Mouse (Mus musculus) erythroid progenitor cell, adult 5-6 weeks (primary cell): ENCODE measurements around the gene Vmn1r197. TPM values are rescaled to one million over a fixed set of nuclear protein-coding genes. Genes with fewer than 3 reads are reported as not detected.
"Not testable (repeated sequence)": the region's sequence is repeated elsewhere in the genome, so short reads cannot be mapped to it uniquely, and the experiment has no call there.

Experiments
- ATAC-seq: replicated peaks from 2 replicates; pipeline ENCODE4 v1.8.0; 2016; ENCODE audit warnings: moderate number of reproducible peaks, mild to moderate bottlenecking, moderate TSS enrichment, inconsistent platforms; ENCODE audit not compliant: poor library complexity, low FRiP score, severe bottlenecking
- total RNA-seq, 2 experiments: library from RNA; stranded (forward) in 1 of 2; stranded (reverse) in 1 of 2; fragments of 150-400 nt in 1 of 2; fragments of 186-747, 209-891 nt in 1 of 2; gene quantifications; 2 replicates each; pipeline versions ENCODE4 v1.2.3 to v1.2.4; 2015 to 2017; ENCODE audit warnings: low replicate concordance in 2 of 2

Vmn1r197 gene
- total RNA-seq (2015; ENCODE audit: low replicate concordance) (not detected in 2 replicates), total RNA-seq (2017; ENCODE audit: low replicate concordance) (not detected in 2 replicates)

- no peak for ATAC-seq
Observed at GRCm38 (mm10) chr13:22324289-22324688, at the start of gene Vmn1r197. TSS of gene Vmn1r197 (plus strand) at chr13:22324589.

- ATAC-seq: no peak
Observed at GRCm38 (mm10) chr13:22284578-22284977, 39.8 kb upstream of the Vmn1r197 start.

GRCm38 (mm10) chr13:22289620-22290019 lies 34.8 kb upstream of the Vmn1r197 start, which contains the start of gene Vmn1r196:
TSS of gene Vmn1r196 (plus strand) at chr13:22289920.
- ATAC-seq: no peak

- ATAC-seq: not testable (repeated sequence)
Observed at GRCm38 (mm10) chr13:22308075-22308474, 16.3 kb upstream of the Vmn1r197 start.

- no peak for ATAC-seq
Observed at GRCm38 (mm10) chr13:22315361-22315760, 9.0 kb upstream of the Vmn1r197 start.

GRCm38 (mm10) chr13:22317366-22317765 lies 7.0 kb upstream of the Vmn1r197 start:
- ATAC-seq: no peak

- no peak for ATAC-seq
Observed at GRCm38 (mm10) chr13:22320091-22320490, 4.3 kb upstream of the Vmn1r197 start.

- no peak for ATAC-seq
Observed at GRCm38 (mm10) chr13:22333269-22333668, 8.9 kb downstream of the Vmn1r197 start.

- no peak for ATAC-seq
Observed at GRCm38 (mm10) chr13:22335565-22335964, 11.2 kb downstream of the Vmn1r197 start.

GRCm38 (mm10) chr13:22350064-22350463 lies 25.7 kb downstream of the Vmn1r197 start, which contains the start of gene Vmn1r198:
TSS of gene Vmn1r198 (plus strand) at chr13:22350364.
- no peak for ATAC-seq

GRCm38 (mm10) chr13:22350813-22351212 lies 26.4 kb downstream of the Vmn1r197 start:
- ATAC-seq: no peak

GRCm38 (mm10) chr13:22379518-22379917 lies 55.1 kb downstream of the Vmn1r197 start, which contains the start of gene Vmn1r199:
TSS of gene Vmn1r199 (plus strand) at chr13:22379818.
- no peak for ATAC-seq

- ATAC-seq: not testable (repeated sequence)
Observed at GRCm38 (mm10) chr13:22381128-22381527, 56.7 kb downstream of the Vmn1r197 start.

Other genes with a start within 250 kb of the Vmn1r197 start
- gene Vmn1r188, start 240.1 kb upstream of the Vmn1r197 start, total RNA-seq (2015; ENCODE audit: low replicate concordance): not detected in 2 replicates
- 0.26 TPM in 1 of 2 replicates, not detected in the other for gene Vmn1r188, start 240.1 kb upstream of the Vmn1r197 start, total RNA-seq (2017; ENCODE audit: low replicate concordance)
- gene Vmn1r189, start 218.8 kb upstream of the Vmn1r197 start, total RNA-seq (2015; ENCODE audit: low replicate concordance): 0.36 TPM in 1 of 2 replicates, not detected in the other
- not detected in 2 replicates for gene Vmn1r189, start 218.8 kb upstream of the Vmn1r197 start, total RNA-seq (2017; ENCODE audit: low replicate concordance)
- not detected in 2 replicates for gene Vmn1r191, start 140.6 kb upstream of the Vmn1r197 start, total RNA-seq (2015; ENCODE audit: low replicate concordance)
- not detected in 2 replicates for gene Vmn1r191, start 140.6 kb upstream of the Vmn1r197 start, total RNA-seq (2017; ENCODE audit: low replicate concordance)
- not detected in 2 replicates for gene Vmn1r192, start 133.4 kb upstream of the Vmn1r197 start, total RNA-seq (2015; ENCODE audit: low replicate concordance)
- gene Vmn1r192, start 133.4 kb upstream of the Vmn1r197 start, total RNA-seq (2017; ENCODE audit: low replicate concordance): not detected in 2 replicates
- not detected in 2 replicates for gene Vmn1r193, start 101.4 kb upstream of the Vmn1r197 start, total RNA-seq (2015; ENCODE audit: low replicate concordance)
- not detected in 2 replicates for gene Vmn1r193, start 101.4 kb upstream of the Vmn1r197 start, total RNA-seq (2017; ENCODE audit: low replicate concordance)
- gene Vmn1r194, start 80.4 kb upstream of the Vmn1r197 start, total RNA-seq (2015; ENCODE audit: low replicate concordance): not detected in 2 replicates
- not detected in 2 replicates for gene Vmn1r194, start 80.4 kb upstream of the Vmn1r197 start, total RNA-seq (2017; ENCODE audit: low replicate concordance)
- not detected in 2 replicates for gene Vmn1r195, start 54.1 kb upstream of the Vmn1r197 start, total RNA-seq (2015; ENCODE audit: low replicate concordance)
- gene Vmn1r195, start 54.1 kb upstream of the Vmn1r197 start, total RNA-seq (2017; ENCODE audit: low replicate concordance): not detected in 2 replicates
- gene Vmn1r196, start 34.7 kb upstream of the Vmn1r197 start, total RNA-seq (2015; ENCODE audit: low replicate concordance): not detected in 2 replicates
- not detected in 2 replicates for gene Vmn1r196, start 34.7 kb upstream of the Vmn1r197 start, total RNA-seq (2017; ENCODE audit: low replicate concordance)
- gene Vmn1r198, start 25.8 kb downstream of the Vmn1r197 start, total RNA-seq (2015; ENCODE audit: low replicate concordance): not detected in 2 replicates
- not detected in 2 replicates for gene Vmn1r198, start 25.8 kb downstream of the Vmn1r197 start, total RNA-seq (2017; ENCODE audit: low replicate concordance)
- gene Vmn1r199, start 55.2 kb downstream of the Vmn1r197 start, total RNA-seq (2015; ENCODE audit: low replicate concordance): not detected in 2 replicates
- not detected in 2 replicates for gene Vmn1r199, start 55.2 kb downstream of the Vmn1r197 start, total RNA-seq (2017; ENCODE audit: low replicate concordance)
- not detected in 2 replicates for gene Vmn1r200, start 65.8 kb downstream of the Vmn1r197 start, total RNA-seq (2015; ENCODE audit: low replicate concordance)
- not detected in 2 replicates for gene Vmn1r200, start 65.8 kb downstream of the Vmn1r197 start, total RNA-seq (2017; ENCODE audit: low replicate concordance)
- not detected in 2 replicates for gene Vmn1r201, start 147.3 kb downstream of the Vmn1r197 start, total RNA-seq (2015; ENCODE audit: low replicate concordance)
- not detected in 2 replicates for gene Vmn1r201, start 147.3 kb downstream of the Vmn1r197 start, total RNA-seq (2017; ENCODE audit: low replicate concordance)
- not detected in 2 replicates for gene Vmn1r202, start 180.8 kb downstream of the Vmn1r197 start, total RNA-seq (2015; ENCODE audit: low replicate concordance)
- not detected in 2 replicates for gene Vmn1r202, start 180.8 kb downstream of the Vmn1r197 start, total RNA-seq (2017; ENCODE audit: low replicate concordance)
- not detected in 2 replicates for gene Vmn1r203, start 193.5 kb downstream of the Vmn1r197 start, total RNA-seq (2015; ENCODE audit: low replicate concordance)
- 0.39 TPM in 1 of 2 replicates, not detected in the other for gene Vmn1r203, start 193.5 kb downstream of the Vmn1r197 start, total RNA-seq (2017; ENCODE audit: low replicate concordance)
- not detected in 2 replicates for gene Vmn1r204, start 228.6 kb downstream of the Vmn1r197 start, total RNA-seq (2015; ENCODE audit: low replicate concordance)
- not detected in 2 replicates for gene Vmn1r204, start 228.6 kb downstream of the Vmn1r197 start, total RNA-seq (2017; ENCODE audit: low replicate concordance)